Comparison of ENCODE assay signal across 25 mouse cellular contexts in genomic region chr3:134295217-134295616, GRCm38 (mm10). TPM values are rescaled to one million over a fixed set of nuclear protein-coding genes. Genes with fewer than 3 reads are reported as not detected.
DNase-seq lines count a peak whose midpoint lies in the region; ATAC-seq and TF ChIP-seq lines count a peak whose summit lies in the region.
"Had no signal": no experiment of that assay in that cellular context is flagged by ENCODE, and none has a peak within 500 bp of the region (broad histone marks: within the 10 kb centered on the region; RNA-seq: fewer than 3 reads in every experiment).

No protein-coding gene starts in this region.

- DNase-seq in brain, embryonic 14.5 days (ENCODE audit: low read depth), result peak; percentile 75
- DNase-seq in forebrain, embryonic 10.5 days (ENCODE audit: extremely low spot score, low spot score), result no peak
- DNase-seq in adrenal gland, adult 8-10 months, result no peak
- DNase-seq in left cerebral cortex, postnatal 10 days (ENCODE audit: extremely low spot score in 1 of 2, low spot score in 2 of 2), result no peak
- DNase-seq: adrenal gland, postnatal 10 days; cerebellum, adult 9-10 months; gastrocnemius, postnatal 10 days; heart, adult 11 months; heart, postnatal 10 days; kidney, adult 18-20 months; layer of hippocampus, adult 9-11 months; liver; lung, postnatal 36 days had no signal

- H3K9me3 ChIP-seq in forebrain, embryonic 10.5 days, result no peaks in the 10 kb centered on the region
- H3K9me3 ChIP-seq in forebrain, embryonic 16.5 days (ENCODE audit: control insufficient read depth, low read length), result no peaks in the 10 kb centered on the region
- H3K9me3 ChIP-seq in midbrain, embryonic 13.5 days, result no peaks in the 10 kb centered on the region
- H3K9me3 ChIP-seq in intestine, embryonic 16.5 days (ENCODE audit: control insufficient read depth, low read length), result no peaks in the 10 kb centered on the region
- H3K9me3 ChIP-seq: embryonic facial prominence, embryonic 15.5 days; heart, embryonic 12.5 days; limb, embryonic 10.5 days; liver, embryonic 15.5 days; lung, embryonic 15.5 days; megakaryocyte, embryonic 14.5 days; neural tube, embryonic 13.5 days had no signal

- TF ChIP-seq CTCF in brain, embryonic 14.5 days (IDR thresholded peaks at IDR 0.05; ENCODE audit: borderline replicate concordance, extremely low read depth, insufficient read depth, insufficient read length), result no peak

- no peaks in the 10 kb centered on the region for H3K27me3 ChIP-seq in forebrain, embryonic 10.5 days (ENCODE audit: poor library complexity, severe bottlenecking)
- no peaks in the 10 kb centered on the region for H3K27me3 ChIP-seq in forebrain, embryonic 16.5 days (replicated peaks; ENCODE audit: control insufficient read depth, insufficient read depth, low read length)
- no peaks in the 10 kb centered on the region for H3K27me3 ChIP-seq in midbrain, embryonic 13.5 days
- H3K27me3 ChIP-seq in intestine, embryonic 16.5 days (replicated peaks; ENCODE audit: control insufficient read depth, insufficient read depth, low read length), result no peaks in the 10 kb centered on the region
- H3K27me3 ChIP-seq: embryonic facial prominence, embryonic 15.5 days; heart, embryonic 12.5 days; liver, embryonic 15.5 days; lung, embryonic 15.5 days; megakaryocyte, embryonic 14.5 days; neural tube, embryonic 13.5 days had no signal

- no peak overlapping the region for H3K9ac ChIP-seq in forebrain, embryonic 16.5 days (replicated peaks; ENCODE audit: low read depth, low read length)
- no peak overlapping the region for H3K9ac ChIP-seq in midbrain, embryonic 13.5 days (replicated peaks)
- no peak overlapping the region for H3K9ac ChIP-seq in intestine, embryonic 16.5 days (ENCODE audit: low read depth, low read length)
- H3K9ac ChIP-seq: embryonic facial prominence, embryonic 15.5 days; heart, embryonic 12.5 days; liver, embryonic 15.5 days; lung, embryonic 15.5 days; neural tube, embryonic 13.5 days had no signal

- H3K4me1 ChIP-seq in forebrain, embryonic 10.5 days, result peaks cover 15% of the 10 kb centered on the region
- 0 out of 2 replicates have a peak, but pooled peaks cover 2% of the 10 kb centered on the region for H3K4me1 ChIP-seq in forebrain, embryonic 16.5 days (replicated peaks; ENCODE audit: control insufficient read depth, insufficient read depth, low read length)
- peaks cover 21% of the 10 kb centered on the region for H3K4me1 ChIP-seq in midbrain, embryonic 13.5 days (replicated peaks)
- no peaks in the 10 kb centered on the region for H3K4me1 ChIP-seq in intestine, embryonic 16.5 days (ENCODE audit: control insufficient read depth, insufficient read depth, low read length)
- H3K4me1 ChIP-seq: embryonic facial prominence, embryonic 15.5 days; heart, embryonic 12.5 days; limb, embryonic 10.5 days; liver, embryonic 15.5 days; lung, embryonic 15.5 days; megakaryocyte, embryonic 14.5 days; neural tube, embryonic 13.5 days had no signal

- H3K27ac ChIP-seq in forebrain, embryonic 10.5 days, result peak overlapping the region; percentile 63; the same call in 1 of the 2 replicates
- H3K27ac ChIP-seq in forebrain, embryonic 16.5 days (ENCODE audit: low read length), result no peak overlapping the region
- H3K27ac ChIP-seq in midbrain, embryonic 13.5 days, result 0 out of 2 replicates have a peak overlapping the region, but pooled peaks have one; percentile 35
- no peak overlapping the region for H3K27ac ChIP-seq in intestine, embryonic 16.5 days (ENCODE audit: low read length)
- H3K27ac ChIP-seq: embryonic facial prominence, embryonic 15.5 days; limb, embryonic 10.5 days; liver, embryonic 15.5 days; lung, embryonic 15.5 days; neural tube, embryonic 13.5 days; stomach, postnatal 0 days had no signal

- no peak for TF ChIP-seq POLR2A in brain, embryonic 14.5 days (IDR thresholded peaks at IDR 0.05; ENCODE audit: borderline replicate concordance, extremely low read depth, insufficient read depth, insufficient read length, poor library complexity, severe bottlenecking)

- no peak overlapping the region for H3K4me2 ChIP-seq in forebrain, embryonic 16.5 days (ENCODE audit: low read length)
- H3K4me2 ChIP-seq in midbrain, embryonic 13.5 days (replicated peaks), result no peak overlapping the region
- H3K4me2 ChIP-seq in intestine, embryonic 16.5 days (ENCODE audit: low read depth, low read length), result no peak overlapping the region
- H3K4me2 ChIP-seq: embryonic facial prominence, embryonic 15.5 days; heart, embryonic 12.5 days; liver, embryonic 15.5 days; lung, embryonic 15.5 days; neural tube, embryonic 13.5 days had no signal

- intact Hi-C loops in left cerebral cortex, postnatal 10 days (cut with DNase I), result no loop called here

- no peak overlapping the region for H3K4me3 ChIP-seq in forebrain, embryonic 10.5 days
- H3K4me3 ChIP-seq in forebrain, embryonic 16.5 days (replicated peaks; ENCODE audit: low read length), result no peak overlapping the region
- H3K4me3 ChIP-seq in midbrain, embryonic 13.5 days (replicated peaks), result no peak overlapping the region
- H3K4me3 ChIP-seq in intestine, embryonic 16.5 days (ENCODE audit: low read length), result no peak overlapping the region
- H3K4me3 ChIP-seq: embryonic facial prominence, embryonic 15.5 days; heart, embryonic 12.5 days; limb, embryonic 10.5 days; liver, embryonic 15.5 days; lung, embryonic 15.5 days; megakaryocyte, embryonic 14.5 days; neural tube, embryonic 13.5 days had no signal

- no peaks in the 10 kb centered on the region for H3K36me3 ChIP-seq in forebrain, embryonic 10.5 days (replicated peaks)
- H3K36me3 ChIP-seq in forebrain, embryonic 16.5 days (ENCODE audit: control insufficient read depth, insufficient read depth), result no peaks in the 10 kb centered on the region
- no peaks in the 10 kb centered on the region for H3K36me3 ChIP-seq in midbrain, embryonic 13.5 days
- no peaks in the 10 kb centered on the region for H3K36me3 ChIP-seq in intestine, embryonic 16.5 days (ENCODE audit: control insufficient read depth, insufficient read depth, low read length)
- H3K36me3 ChIP-seq: embryonic facial prominence, embryonic 15.5 days; heart, embryonic 12.5 days; limb, embryonic 10.5 days; liver, embryonic 15.5 days; lung, embryonic 15.5 days; neural tube, embryonic 13.5 days had no signal

- ATAC-seq in forebrain, embryonic 16.5 days, result peak; percentile 64
- 0 out of 2 replicates have a peak, but pooled peaks have one; percentile 28 for ATAC-seq in midbrain, embryonic 13.5 days
- no peak for ATAC-seq in intestine, embryonic 16.5 days

- WGBS in forebrain, embryonic 10.5 days, result 50% methylated on average over 6 of the region's 6 CpGs
- WGBS in forebrain, embryonic 16.5 days, result 10% methylated on average over 6 of the region's 6 CpGs
- 29% methylated on average over 6 of the region's 6 CpGs for WGBS in midbrain, embryonic 13.5 days
- WGBS in intestine, embryonic 16.5 days, result 60% methylated on average over 6 of the region's 6 CpGs

RNA-seq across cellular contexts. Expression of gene Cxxc4, which starts 58.9 kb away (rescaled TPM):
- polyA plus RNA-seq in brain, embryonic 14.5 days (2012; rRNA removed), result 30.5 and 42.3 TPM in 2 replicates
- 12.0 and 13.2 TPM in 2 replicates for polyA plus RNA-seq in forebrain, embryonic 10.5 days (2016; fragmentation: Nextera tagmentation; extraction: Ambion mirVana)
- polyA plus RNA-seq in forebrain, embryonic 16.5 days (2015; fragmentation: Nextera tagmentation; extraction: Ambion mirVana), result 12.3 and 15.3 TPM in 2 replicates
- 43.4 and 44.2 TPM in 2 replicates for polyA plus RNA-seq in midbrain, embryonic 13.5 days (2015; fragmentation: Nextera tagmentation; extraction: Ambion mirVana)
- 1 to 10 TPM; 4.8 to 9.0 (median 7.5) TPM for total RNA-seq in adrenal gland, adult 8-10 months (2022)
- 2.3 and 2.4 TPM in 2 replicates for polyA plus RNA-seq in intestine, embryonic 16.5 days (2015; fragmentation: Nextera tagmentation; extraction: Ambion mirVana)
- 10 to 100 TPM; 34.5 to 37.7 TPM for total RNA-seq in left cerebral cortex, postnatal 10 days (2021)
- total RNA-seq: MEL had no signal

Comparison
In these comparisons a context has a peak if more than half of its experiments do, and no peak if none do; other contexts are left out.
1. H3K27ac ChIP-seq: peak in forebrain, embryonic 10.5 days (single experiment) and midbrain, embryonic 13.5 days (single experiment); none in forebrain, embryonic 16.5 days (single experiment) and intestine, embryonic 16.5 days (single experiment).